Mouse (Mus musculus) urinary bladder, postnatal 36 days (tissue): ENCODE results near the gene Kcna10.

Experiments
- DNase-seq, 2 experiments: peaks; one replicate each; pipeline ENCODE4 v3.0.0; 2022; ENCODE audit warnings: low spot score in 2 of 2, mixed read lengths in 1 of 2

Kcna10 gene

DNA sequence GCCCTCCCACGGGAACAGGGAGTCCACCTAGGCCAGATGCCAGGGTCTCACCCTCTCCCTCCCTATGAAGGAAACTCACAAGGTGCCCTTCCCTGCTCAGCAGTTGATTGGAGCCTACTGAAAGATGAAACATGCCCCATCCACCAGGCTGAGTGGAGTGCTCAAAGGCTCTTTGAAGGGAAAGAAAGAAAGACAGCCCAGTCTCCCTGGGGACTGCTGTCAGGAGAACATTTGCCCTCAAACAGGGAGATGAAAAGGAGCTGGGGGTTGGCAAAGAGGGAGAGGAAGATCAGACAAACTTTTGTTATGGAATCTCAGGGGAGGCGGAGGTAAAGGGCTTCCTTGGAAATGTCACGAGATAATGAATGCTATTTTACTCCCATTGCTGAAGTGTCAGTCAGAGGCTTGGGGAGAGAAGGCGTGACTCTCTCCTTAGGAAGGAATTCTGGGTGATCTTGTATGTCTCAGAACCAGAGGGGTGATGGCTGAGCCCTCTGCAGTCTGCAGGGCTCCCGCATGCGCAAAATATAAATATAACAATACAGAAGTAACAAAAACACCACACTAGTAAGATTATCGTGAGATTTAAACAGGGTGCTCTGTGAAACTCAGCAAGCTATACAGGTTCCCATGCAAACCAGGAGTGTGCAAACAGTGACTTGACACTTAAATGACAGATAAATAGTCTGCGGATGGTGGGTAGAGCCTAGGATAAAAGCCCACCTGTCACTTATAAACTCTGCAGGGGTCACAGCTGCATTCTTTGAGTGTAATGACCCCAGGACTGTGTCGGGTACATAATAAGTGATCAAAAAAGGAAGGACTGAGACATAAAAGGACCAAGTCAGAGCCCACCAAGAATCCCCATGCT, 18.7 kb downstream of the Kcna10 start:
- DNase-seq, result no peak

DNA sequence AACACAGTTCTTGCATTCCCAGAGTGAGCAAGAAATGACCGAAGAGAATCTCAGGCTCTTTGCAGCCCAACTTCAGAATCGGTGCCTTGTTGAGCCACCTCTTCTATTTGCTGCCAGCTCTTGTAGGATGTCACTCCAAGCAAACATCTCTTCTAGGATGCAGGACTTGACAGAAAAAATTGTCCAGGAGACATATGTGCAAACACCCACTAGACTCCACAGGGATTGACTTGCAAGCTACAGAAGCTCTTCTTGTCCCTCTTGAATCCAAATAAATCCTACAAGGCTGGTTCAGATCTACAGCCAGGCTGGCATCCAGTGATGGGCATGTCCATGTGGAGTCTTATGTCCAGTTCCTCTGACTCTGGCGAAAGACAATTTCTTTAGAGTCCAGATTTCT, 21.6 kb downstream of the Kcna10 start:
- no peak for DNase-seq

DNA sequence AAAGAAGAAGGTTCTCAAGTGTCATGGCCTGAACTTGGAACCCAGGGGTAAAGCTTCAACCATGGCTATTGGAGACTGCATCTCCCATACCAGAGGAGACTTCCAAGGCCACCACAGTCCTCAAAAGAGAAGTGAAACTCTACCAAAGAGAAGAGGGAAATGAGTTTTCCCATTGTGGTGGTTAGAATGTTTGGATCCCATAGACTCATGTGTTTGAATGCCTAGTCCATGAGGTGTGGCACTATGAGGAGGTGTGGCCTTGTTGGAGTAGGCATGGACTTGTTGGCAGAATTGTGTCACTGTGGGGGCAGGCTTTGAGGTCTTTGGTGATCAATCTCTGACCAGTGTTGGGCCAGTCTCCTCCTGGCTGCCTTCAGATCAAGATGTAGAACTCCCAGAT, 22.3 kb downstream of the Kcna10 start:
- no peak for DNase-seq

DNA sequence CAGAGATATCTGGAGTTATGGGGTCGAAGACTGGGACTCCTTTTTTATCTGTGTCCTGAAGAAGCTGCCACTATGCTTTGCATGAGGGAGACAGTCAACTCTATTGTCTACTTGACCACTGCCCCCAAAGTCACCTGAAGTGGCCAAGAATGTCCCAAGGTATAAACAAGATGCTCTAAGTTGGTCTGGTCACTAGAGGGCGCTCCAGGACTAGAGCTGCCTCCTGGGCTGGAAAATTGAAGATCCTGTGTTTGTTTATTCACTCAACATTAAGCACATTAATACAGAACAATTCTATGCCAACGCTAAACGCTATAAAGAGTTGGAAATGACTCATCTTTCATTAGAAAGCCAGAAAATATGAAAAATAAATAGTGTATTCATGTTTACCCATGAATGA, 23.1 kb downstream of the Kcna10 start:
- peak; percentile 62 to 69 for DNase-seq

DNA sequence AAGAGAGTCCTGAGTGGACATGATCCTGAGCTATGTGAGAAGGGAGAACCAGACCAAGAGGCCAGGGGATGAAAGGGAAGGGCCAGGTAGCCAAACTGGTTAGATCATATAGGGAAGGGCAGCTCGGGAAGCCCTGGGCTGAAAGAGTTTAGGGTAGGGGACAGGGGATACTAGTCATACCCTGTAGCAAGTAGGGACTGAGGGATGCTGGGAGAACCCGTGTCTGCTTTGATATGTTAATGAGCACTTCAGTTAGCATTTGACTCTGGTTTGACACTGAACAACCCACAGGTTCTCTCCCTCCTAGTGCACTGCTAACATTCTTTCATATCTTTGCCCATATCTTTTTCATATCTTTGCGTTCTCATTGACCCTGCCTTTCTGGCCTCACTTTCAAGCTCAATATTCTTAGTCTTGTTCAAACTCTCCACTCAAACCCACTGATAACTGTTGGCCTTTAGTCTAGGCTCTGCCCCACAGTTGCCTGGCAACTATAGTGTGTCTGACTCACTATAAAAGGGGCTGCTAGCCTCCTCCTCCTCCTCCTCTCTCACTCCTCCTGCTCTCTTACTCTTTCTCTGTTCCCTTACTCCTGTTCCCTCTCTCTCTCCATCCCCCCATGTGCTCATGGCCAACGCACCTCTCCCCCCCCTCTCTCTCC, 23.8 kb downstream of the Kcna10 start:
- no peak for DNase-seq

DNA sequence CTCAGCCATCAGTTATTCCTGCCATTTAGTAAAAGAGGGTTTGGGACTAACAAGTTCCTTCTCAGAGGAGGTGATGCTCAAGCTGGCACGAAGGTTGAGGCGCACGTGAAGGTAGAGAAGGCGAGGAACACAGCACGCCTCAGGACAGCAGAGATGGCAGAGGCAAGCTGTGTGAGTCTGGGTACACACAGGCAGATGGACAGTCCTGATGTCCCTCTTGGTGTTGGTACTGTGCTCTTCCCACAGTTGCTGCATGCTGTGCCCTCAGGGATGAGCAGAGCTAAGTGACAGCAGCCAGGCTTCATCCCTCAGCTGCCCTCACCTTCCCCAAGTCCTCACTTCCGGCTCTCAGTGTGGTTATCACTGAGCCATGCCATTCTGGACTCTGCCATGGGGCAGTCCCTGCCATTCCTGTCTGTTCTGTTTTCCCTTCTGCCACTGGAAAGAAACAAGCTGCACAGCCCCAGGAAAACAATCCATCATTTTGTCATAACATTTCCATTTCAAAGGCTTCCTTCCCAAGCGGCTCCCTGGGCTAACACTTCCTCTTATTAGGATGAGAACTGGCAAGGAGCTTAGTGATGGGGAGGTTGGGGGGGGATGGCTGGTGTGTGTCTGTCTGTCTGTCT, 24.9 kb downstream of the Kcna10 start:
- DNase-seq, result no peak

DNA sequence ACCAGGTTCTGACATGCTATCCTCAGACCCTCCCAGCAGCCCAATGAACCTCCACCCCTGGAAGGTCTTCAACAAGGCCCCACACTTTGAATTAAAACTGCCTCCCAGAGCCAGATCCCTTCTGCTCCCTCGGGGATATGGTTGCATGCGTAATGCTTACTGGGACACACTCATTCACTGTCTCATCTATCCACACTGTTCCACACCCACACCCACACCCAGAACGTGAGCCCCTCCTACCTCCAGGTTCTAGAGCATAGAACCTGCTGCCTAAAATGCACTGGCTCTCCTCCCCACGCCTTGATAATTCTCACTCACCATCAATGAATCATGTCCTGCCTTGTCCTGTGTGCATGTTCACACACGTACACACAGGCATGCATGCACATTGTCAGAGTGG, 31.8 kb downstream of the Kcna10 start:
- no peak for DNase-seq

DNA sequence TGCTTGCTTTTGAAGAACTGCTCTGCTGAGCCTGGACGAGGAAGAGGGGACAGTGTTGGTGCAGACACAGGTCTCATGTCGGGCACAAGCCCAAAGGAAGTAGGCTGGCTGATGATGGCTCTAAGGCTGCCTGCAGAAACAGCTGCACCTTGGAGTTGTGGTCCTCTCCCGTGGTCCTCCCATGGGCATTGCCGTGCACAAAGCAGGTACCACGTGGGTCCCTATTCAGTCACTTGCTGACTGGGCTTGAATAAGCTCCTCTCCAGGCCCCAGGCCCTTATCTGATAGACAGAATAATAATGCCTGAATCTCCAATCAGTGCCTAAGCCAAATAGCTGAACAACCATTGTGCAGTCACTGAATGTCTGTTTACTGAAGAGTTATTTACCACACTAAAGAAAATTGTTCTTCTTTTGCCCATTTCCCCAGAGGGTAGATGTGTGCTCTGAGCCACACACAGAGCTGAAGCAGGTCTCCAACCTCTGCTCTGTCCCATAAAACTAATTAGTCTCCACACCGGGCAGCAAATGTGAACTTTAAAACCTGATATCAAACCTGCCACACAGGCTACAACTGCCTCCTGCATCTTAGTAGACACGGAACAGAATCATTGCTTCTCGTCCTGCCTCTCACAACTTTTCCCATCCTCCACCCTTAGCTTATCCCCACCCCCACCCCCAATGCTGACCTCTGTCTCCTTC, 33.7 kb downstream of the Kcna10 start:
- no peak for DNase-seq

DNA sequence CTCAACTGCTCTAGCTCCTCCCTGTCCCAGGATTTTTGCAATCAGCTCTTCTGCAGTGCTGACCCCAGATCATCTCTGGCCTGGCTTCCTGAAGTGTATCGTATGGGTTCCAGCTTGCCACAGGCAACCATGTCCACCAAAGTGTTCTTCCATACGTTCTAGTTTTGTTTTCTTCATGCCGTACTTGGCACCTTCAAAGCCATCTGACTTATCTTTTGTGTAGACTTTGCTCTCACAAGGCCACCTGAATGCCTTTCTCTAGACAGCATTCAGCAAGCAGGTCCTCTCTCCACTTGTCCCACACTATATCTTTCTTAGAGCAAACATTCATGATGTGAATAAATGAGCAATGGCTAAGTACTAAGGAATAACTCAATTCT, 34.2 kb downstream of the Kcna10 start:
- no peak for DNase-seq

DNA sequence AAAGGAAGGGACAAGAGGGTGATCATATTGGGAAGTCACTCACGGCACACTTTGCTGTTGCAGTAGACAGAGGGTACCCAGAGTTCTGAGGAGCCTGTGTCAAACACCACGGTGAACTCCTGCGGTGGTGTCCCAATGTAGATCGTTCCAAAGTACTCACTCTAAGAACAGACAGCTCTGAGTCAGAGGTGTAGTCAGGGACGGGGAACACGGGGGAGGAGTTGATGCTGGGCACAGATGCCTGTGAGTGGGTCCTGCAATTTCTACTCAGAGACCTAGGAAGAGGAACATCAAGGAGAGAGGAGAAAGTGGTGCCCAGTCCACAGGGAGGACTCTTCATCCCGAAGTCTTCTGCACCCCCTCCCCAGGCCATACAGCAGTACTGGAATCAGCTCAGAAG, 35.7 kb downstream of the Kcna10 start:
- DNase-seq, result no peak

DNA sequence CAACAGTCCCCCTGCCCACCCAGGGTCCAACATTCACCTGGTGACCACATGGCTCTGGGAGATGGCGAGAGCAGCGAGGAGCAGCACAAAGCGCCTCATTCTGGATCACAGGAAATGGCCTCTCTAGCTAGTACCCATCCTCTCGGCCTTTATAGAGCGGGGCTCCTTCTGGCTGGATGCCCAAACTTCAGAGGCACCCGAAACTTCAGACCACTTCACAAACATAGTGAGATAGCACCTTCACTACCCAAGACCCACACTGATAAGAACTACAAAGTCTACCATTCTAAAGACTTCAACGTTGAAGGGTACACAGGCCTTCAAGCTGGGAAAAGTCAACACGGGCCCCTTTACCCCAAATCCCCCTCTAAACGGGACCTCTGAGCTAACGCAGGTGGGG, 38.8 kb downstream of the Kcna10 start, which contains the start of gene Cym:
TSS of gene Cym (minus strand) at position 125 of the 400 bp plus-strand sequence.
- DNase-seq, result no peak

DNA sequence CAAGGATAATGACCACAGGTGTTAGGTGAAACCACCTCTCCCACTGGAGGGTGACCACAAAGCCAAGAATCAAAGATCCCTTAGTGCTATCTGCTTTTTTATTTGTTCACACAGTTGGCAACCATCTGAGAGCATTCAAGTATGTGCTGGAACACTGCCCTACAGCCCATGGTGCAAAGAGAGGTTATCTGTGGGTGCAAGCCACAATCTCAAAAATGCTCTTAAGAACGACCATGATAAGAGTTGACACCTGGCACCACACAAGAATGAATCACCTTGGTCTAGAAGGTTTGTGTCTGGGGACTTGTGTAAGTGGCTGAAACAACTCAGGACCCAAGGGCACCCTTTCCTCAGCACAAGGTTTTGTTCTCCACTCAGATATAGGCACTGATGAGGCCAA, 40.4 kb downstream of the Kcna10 start:
- no peak for DNase-seq

DNA sequence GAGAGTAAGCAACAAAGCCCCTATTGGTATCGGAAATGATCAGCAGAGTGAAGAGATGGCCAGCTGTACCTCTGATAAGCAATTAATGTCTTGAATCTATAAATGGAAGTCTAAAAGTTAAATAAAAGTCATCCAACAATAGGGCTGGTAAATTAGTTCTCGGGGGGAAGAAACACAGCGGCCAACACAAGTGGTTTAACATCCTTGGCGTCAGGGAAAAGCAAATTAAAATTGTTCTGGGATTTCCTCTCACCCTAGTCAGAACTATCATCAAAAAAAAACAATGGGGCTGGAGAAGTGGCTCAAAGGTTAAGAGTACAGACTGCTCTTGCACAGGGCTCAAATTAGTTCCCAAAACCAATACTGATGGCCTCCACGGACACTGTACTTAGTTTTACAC, 43.0 kb downstream of the Kcna10 start:
- no peak for DNase-seq

DNA sequence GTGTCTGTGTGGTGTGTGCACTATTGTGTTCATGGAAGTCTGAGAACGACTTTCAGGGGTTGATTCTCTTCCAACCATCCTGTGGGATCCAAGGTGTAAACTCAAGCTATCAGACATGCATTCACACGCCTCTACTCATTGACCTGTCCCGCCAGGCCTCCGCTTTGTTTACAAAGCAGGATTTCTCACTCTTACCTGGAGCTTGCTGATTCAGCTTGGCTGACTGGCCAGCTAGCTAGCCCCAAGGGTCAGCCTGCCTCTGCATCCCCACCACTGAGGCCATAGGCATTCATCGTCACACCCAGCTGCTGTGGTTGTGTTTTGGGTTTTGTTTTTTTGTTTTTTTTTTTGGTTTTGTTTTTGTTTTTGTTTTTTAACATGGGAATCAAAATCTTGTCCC, 46.4 kb downstream of the Kcna10 start:
- DNase-seq, result no peak

DNA sequence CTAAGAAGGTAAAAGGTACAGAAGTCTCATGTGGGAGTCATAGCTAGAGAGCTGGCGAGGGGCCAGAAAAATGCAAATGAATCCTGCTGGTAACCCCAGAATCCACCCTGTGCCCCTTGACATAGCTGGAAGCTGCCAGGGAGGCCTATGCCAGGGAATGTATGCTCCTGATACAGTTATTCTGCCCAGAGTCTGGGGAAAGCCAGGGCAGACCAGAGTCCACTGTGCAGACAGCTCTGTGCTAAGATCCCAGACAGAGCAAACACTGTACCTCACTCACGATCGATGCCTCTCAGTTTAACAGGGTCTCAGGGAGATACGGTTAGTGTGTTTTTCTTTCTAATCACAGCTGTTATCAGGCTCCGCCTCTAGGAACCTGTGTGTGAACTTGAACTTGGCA, 47.0 kb downstream of the Kcna10 start:
- peak; percentile 7 to 17 for DNase-seq

DNA sequence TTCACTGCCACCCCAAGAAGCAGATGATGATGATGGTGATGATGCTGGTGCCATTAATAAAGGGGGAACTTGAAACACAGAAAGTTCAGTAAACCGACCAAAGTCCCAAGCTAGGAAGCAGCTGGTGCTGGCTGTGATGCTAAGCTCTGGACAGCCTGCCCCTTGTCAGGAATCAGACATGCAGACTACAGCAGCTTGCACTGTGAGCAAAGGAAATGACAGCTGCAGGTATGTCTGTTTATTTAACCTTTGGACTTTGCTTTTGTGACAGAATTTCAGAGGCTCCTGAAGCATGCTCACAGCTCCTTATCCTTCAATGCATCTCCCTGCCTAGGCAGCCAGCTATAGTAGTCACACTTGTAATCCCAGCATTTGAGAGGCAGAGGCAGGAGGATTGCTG, 47.7 kb downstream of the Kcna10 start, which contains the start of gene A630076J17Rik:
TSS of gene A630076J17Rik (plus strand) at position 88 of the 400 bp plus-strand sequence.
- DNase-seq, result no peak

DNA sequence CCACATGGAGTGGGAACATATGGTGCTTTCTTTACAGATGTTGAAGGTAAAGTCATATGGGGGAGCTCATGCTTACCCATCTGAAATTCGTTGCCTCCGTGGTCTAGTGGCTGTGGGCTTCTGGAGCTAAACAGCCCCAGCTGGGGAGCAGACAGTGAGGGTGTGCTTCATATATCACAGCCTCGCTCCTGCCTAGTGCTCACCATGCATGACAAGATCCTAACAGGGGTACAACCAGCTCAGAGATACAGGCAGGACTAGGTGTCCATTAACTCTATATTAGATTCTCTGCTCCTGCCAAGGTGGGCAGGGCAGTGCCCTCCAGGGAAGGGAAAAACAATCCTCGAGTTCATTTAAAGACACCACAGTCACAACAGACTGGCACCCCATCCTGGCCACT, 48.3 kb downstream of the Kcna10 start:
- no peak for DNase-seq

DNA sequence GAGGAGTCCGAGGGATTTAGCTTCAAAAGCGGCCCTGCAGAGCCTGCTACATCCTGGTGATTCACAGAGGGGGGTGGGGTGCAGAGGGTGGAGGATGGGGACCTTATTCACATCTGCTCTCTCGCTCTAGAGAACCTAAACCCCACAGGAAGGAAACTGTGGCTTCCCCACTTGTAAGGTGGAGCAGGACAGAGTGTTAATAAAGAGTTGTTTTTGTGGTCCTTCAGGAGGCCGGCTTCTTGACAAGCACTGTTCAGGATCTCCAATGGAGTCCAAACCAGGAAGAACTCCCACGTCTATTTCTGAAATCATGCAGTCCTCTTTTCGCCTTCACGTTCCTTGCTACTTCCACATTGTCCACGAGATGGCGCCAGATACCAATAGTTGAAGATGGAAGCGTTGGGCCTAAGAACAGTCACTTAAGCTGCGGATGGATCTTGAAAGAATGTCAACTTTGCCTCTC, 50.5 kb downstream of the Kcna10 start:
- DNase-seq, result peak; percentile 75 to 84

DNA sequence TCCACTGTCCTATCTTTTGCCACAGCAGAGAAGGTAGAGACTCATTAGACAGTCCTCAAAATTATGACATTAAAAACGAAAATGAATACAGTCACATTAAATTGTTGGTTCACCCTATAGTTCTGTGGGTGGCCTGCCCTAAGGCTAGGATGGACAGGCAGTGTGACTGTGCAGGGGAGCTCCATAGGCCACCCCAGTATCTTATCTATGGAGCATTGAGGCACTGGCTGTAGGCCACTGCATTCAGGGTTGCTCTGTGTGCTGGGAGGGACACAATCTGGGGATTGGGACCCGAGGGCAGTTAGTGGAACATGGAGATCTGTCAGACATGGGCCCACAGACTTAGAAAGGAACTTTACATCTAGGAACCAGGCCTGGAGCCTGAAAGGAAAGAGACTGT, 51.1 kb downstream of the Kcna10 start:
- DNase-seq, result no peak

DNA sequence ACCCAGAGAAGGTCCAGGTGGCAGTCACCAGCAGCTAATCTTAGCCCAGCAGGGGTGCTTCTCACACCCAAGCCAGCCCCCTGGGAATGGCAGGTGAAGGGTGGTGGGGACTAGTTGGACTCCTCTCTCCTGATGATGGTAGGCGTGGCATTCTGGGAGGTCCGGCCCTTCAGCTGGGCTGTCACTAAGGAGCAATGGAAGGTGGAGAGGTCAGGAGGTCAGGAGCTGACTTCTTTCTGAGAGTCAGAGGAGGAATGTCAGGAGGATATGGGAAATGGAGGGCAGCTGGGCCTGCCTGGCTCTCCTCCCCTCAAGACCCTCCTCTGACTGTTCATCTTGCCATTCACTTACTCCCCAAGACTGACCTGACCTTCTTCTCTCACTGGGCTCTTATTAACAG, 55.2 kb downstream of the Kcna10 start:
- DNase-seq, result no peak

DNA sequence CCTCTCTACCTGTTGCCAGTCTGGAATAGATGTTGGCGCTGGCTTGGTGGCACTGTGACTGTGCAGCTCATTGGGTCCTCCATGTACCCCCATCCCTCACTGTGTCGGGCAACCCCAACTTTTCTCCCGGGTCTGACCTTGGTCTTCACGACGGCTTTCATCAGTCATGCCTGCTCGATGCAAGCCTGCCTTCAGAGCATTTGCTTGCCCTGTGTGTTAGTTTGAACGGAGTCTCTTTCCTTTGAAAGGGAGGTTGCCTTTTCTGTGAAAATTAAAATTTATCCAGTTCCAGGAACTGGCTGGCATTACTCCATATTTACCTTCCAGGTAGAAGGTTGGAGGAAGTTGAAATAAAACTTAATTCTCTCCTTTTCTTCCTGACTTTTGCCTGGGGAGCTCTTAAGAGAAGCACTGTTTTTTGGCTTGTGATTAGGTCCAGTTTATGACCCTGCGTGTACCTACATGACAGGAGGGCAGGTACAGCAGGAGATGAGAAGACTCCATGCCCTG, 55.7 kb downstream of the Kcna10 start:
- no peak for DNase-seq

DNA sequence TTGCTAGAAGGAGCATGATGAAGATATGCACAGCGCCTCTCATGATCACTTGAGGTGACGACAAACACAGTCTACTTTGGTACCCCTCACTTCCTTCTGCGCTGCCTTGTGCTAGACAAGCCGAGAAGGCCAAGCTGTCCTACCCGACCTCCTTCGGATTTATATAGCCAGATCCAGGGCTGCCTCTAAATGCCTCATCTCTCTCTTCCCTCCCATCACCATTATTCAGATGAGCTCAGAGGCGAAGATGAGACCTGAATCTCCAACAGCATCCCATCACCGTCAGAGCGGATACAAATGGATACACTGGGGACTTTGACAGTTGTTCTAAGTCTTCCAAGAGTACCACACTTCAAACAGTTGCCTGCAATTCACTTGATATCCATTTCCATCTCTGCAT, 56.8 kb downstream of the Kcna10 start, which contains the start of gene Prok1:
TSS of gene Prok1 (minus strand) at position 101 of the 400 bp plus-strand sequence.
- DNase-seq, result no peak
